Comparison of ENCODE assay signal across 10 mouse cellular contexts in genomic region chr11:57474296-57474941, GRCm38 (mm10). TPM values are rescaled to one million over a fixed set of nuclear protein-coding genes. Genes with fewer than 3 reads are reported as not detected.
DNase-seq lines count a peak whose midpoint lies in the region; ATAC-seq lines count a peak whose summit lies in the region.
"Had no signal": no experiment of that assay in that cellular context is flagged by ENCODE, and none has a peak within 500 bp of the region (broad histone marks: within the 10 kb centered on the region; RNA-seq: fewer than 3 reads in every experiment).

No protein-coding gene starts in this region.

- WGBS in intestine, embryonic 14.5 days: 67% methylated on average over 6 of the region's 6 CpGs
- 56% methylated on average over 6 of the region's 6 CpGs for WGBS in intestine, embryonic 15.5 days

- DNase-seq in intestine, embryonic 14.5 days (ENCODE audit: low spot score): no peak
- DNase-seq in frontal cortex, postnatal 14 days (ENCODE audit: low spot score in 2 of 2): peak; percentile 17 to 30
- peak; percentile 59 to 70 for DNase-seq in left cerebral cortex, postnatal 14 days (ENCODE audit: low spot score in 2 of 2)
- peak; percentile 68 to 81 for DNase-seq in right cerebral cortex, postnatal 10 days (ENCODE audit: low spot score in 2 of 2)
- no peak for DNase-seq in urinary bladder, adult 18-20 months (ENCODE audit: low spot score in 2 of 2)
- no peak for DNase-seq in thymus, postnatal 0 days (ENCODE audit: low spot score)
- no peak for DNase-seq in Muller cell, postnatal 12 days (ENCODE audit: inconsistent ontology term)

- H3K9ac ChIP-seq in intestine, embryonic 14.5 days (ENCODE audit: low read length): no peak overlapping the region
- no peak overlapping the region for H3K9ac ChIP-seq in intestine, embryonic 15.5 days
- H3K9ac ChIP-seq: embryonic facial prominence, embryonic 13.5 days; liver, embryonic 15.5 days had no signal

- no peaks in the 10 kb centered on the region for H3K4me1 ChIP-seq in intestine, embryonic 14.5 days (replicated peaks; ENCODE audit: control insufficient read depth, insufficient read depth, low read length)
- H3K4me1 ChIP-seq in intestine, embryonic 15.5 days (replicated peaks): no peaks in the 10 kb centered on the region
- H3K4me1 ChIP-seq: embryonic facial prominence, embryonic 13.5 days; liver, embryonic 15.5 days had no signal

- no peak overlapping the region for H3K4me3 ChIP-seq in intestine, embryonic 14.5 days (ENCODE audit: low read depth, low read length)
- no peak overlapping the region for H3K4me3 ChIP-seq in intestine, embryonic 15.5 days (replicated peaks)
- H3K4me3 ChIP-seq: embryonic facial prominence, embryonic 13.5 days; liver, embryonic 15.5 days had no signal

- peaks cover 5% of the 10 kb centered on the region; the same call in 1 of the 2 replicates for H3K36me3 ChIP-seq in intestine, embryonic 14.5 days (ENCODE audit: control insufficient read depth, insufficient read depth, low read length)
- no peaks in the 10 kb centered on the region for H3K36me3 ChIP-seq in intestine, embryonic 15.5 days
- H3K36me3 ChIP-seq: liver, embryonic 15.5 days had no signal

- no peak overlapping the region for H3K4me2 ChIP-seq in intestine, embryonic 14.5 days (ENCODE audit: low read length)
- H3K4me2 ChIP-seq in intestine, embryonic 15.5 days (replicated peaks): no peak overlapping the region
- H3K4me2 ChIP-seq: embryonic facial prominence, embryonic 13.5 days; liver, embryonic 15.5 days had no signal

- no peaks in the 10 kb centered on the region for H3K9me3 ChIP-seq in intestine, embryonic 14.5 days (ENCODE audit: control insufficient read depth, low read length)
- H3K9me3 ChIP-seq in intestine, embryonic 15.5 days: no peaks in the 10 kb centered on the region
- H3K9me3 ChIP-seq: embryonic facial prominence, embryonic 13.5 days; liver, embryonic 15.5 days had no signal

- no peak overlapping the region for H3K27ac ChIP-seq in intestine, embryonic 14.5 days (ENCODE audit: low read depth)
- no peak overlapping the region for H3K27ac ChIP-seq in intestine, embryonic 15.5 days
- H3K27ac ChIP-seq: embryonic facial prominence, embryonic 13.5 days; liver, embryonic 15.5 days had no signal

- 0 out of 2 replicates have a peak, but pooled peaks have one; percentile 23 for ATAC-seq in intestine, embryonic 14.5 days (replicated peaks; ENCODE audit: low FRiP score, low TSS enrichment, low read depth)
- no peak for ATAC-seq in intestine, embryonic 15.5 days

- intact Hi-C loops in left cerebral cortex, postnatal 14 days (cut with DNase I): loop anchor here (2.0 kb wide), 1 partner anchor 304 kb away; no protein-coding TSS in a partner anchor

- no peaks in the 10 kb centered on the region for H3K27me3 ChIP-seq in intestine, embryonic 14.5 days (replicated peaks; ENCODE audit: control insufficient read depth, insufficient read depth, low read length)
- no peaks in the 10 kb centered on the region for H3K27me3 ChIP-seq in intestine, embryonic 15.5 days (replicated peaks)
- H3K27me3 ChIP-seq: embryonic facial prominence, embryonic 13.5 days; liver, embryonic 15.5 days had no signal

RNA-seq across cellular contexts. Expression of gene Fam114a2, which starts 44.0 kb away (rescaled TPM):
- 54.9 and 60.1 TPM in 2 replicates for polyA plus RNA-seq in intestine, embryonic 14.5 days (2014; fragmentation: Nextera tagmentation; extraction: Ambion mirVana)
- 81.4 and 83.0 TPM in 2 replicates for polyA plus RNA-seq in intestine, embryonic 15.5 days (2015; fragmentation: Nextera tagmentation; extraction: Ambion mirVana)
- total RNA-seq in left cerebral cortex, postnatal 14 days (2021): 10 to 100 TPM; 29.7 to 33.1 TPM
- polyA plus RNA-seq in thymus, postnatal 0 days (2015; fragmentation: Nextera tagmentation; extraction: Ambion mirVana): 62.1 and 64.2 TPM in 2 replicates

RNA-seq across cellular contexts. Expression of gene Mfap3, which starts 44.0 kb away (rescaled TPM):
- 42.8 and 46.2 TPM in 2 replicates for polyA plus RNA-seq in intestine, embryonic 14.5 days (2014; fragmentation: Nextera tagmentation; extraction: Ambion mirVana)
- polyA plus RNA-seq in intestine, embryonic 15.5 days (2015; fragmentation: Nextera tagmentation; extraction: Ambion mirVana): 33.5 and 39.5 TPM in 2 replicates
- 10 to 100 TPM; 25.7 to 28.8 TPM for total RNA-seq in left cerebral cortex, postnatal 14 days (2021)
- 33.8 and 36.3 TPM in 2 replicates for polyA plus RNA-seq in thymus, postnatal 0 days (2015; fragmentation: Nextera tagmentation; extraction: Ambion mirVana)

Comparison
In these comparisons a context has a peak if more than half of its experiments do, and no peak if none do; other contexts are left out.
1. DNase-seq: peak in frontal cortex, postnatal 14 days (2 of 2), left cerebral cortex, postnatal 14 days (2 of 2) and right cerebral cortex, postnatal 10 days (2 of 2); none in intestine, embryonic 14.5 days (single experiment), urinary bladder, adult 18-20 months (0 of 2), thymus, postnatal 0 days (single experiment) and Muller cell, postnatal 12 days (single experiment).